Mouse (Mus musculus): Measurements from ENCODE around the gene Pim3.
A peak's percentile ranks its signal among the peaks of the same experiment; 100 is the strongest.

Gene Pim3

DNA sequence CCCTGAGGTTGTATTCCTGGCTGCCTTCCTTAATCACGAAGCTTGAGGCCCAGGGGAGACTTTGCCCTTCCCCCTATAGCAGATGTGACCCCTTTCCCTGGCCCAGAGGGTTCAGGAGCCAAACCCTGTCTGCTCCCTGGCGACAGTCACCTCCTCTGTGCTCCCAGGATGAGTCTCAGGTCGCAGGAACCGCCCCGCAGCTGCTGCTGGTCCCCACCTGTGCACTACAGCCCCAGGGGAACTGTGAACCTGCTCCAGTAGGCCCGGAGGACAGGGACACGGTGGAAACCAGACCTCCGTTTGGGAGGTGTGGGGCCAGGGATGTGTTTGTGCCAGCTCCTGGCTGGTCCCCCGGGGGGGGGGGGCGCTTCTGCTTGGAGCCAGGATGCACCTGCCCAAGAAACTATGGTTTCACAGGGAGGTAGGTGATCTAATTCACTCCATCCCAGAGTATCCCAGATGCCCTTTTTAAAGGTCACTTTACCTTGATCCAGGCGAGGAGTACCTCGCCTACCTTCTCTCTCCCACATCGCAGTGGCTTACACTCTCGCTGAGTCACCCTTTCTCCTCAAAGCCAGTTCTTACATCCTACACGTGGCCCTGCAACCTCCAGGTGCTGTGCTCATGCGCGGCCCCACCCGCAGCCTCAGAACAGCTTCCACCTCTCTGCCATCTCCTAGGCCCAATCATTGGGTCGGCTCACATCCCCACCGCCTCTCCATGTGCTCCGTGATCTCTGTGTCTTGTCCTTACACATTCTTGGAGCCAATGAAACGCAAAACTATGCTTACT is 19.5 kb downstream of the Pim3 start:
- no peak for DNase-seq (ENCODE audit: low spot score in 2 of 2)

DNA sequence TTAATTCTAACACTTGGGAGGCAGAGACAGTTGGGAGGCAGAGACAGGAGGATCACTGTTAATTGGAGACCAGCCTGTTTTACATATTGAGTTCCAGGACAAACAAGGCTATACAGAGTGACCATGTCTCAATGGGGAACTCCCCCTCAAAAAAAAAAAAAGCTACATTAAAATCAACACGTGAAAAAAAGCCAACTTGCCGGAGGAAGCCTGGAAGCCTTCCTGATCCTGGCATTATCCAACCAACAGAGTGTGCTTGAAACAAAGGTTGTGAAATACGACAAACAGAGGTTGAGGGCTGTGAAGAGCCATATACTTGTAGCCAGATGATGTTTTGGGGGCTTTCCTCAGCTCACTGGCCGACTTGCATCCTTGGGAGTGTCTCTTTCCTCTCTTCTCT is 20.9 kb downstream of the Pim3 start:
- no peak for DNase-seq (ENCODE audit: low spot score in 2 of 2)

DNA sequence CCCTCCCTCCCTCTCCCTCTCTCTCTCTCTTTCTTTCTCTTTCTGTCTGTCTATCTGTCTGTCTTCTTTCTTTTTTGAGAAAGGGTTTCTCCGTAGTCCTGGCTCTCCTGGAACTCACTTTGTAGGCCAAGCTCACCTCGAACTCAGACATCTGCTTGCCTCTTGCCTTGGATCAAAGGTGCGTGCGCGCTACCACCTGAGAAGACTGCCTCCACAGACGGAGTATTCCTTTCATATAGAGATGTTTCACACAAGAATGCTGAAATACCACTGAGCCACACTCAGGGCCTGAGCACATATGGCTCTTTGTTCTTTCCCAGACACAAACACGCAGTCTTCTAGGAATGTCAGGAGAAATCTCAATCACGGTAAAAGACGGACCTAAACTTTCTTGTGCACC is 21.4 kb downstream of the Pim3 start:
- no peak for DNase-seq (ENCODE audit: low spot score in 2 of 2)

DNA sequence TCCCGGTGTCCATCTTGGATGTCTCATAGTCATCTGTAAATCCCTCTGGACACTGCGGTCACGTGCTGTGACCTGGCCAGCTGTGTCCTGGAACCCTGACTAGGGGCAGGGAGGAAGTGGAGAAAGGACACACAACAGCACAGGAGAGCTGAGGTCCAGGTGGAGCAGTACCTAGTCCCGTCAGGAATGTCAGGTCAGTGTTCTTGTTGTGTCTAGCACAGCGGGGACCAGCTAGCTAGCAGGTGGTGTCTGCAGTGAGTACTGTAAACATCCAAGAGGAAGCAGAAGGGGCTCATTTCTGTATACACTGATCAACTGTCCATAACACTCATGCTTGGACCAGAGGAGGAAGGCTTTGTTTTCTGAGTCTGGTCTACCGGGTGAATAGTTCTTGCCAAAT is 23.4 kb downstream of the Pim3 start:
- no peak for DNase-seq (ENCODE audit: low spot score in 2 of 2)

DNA sequence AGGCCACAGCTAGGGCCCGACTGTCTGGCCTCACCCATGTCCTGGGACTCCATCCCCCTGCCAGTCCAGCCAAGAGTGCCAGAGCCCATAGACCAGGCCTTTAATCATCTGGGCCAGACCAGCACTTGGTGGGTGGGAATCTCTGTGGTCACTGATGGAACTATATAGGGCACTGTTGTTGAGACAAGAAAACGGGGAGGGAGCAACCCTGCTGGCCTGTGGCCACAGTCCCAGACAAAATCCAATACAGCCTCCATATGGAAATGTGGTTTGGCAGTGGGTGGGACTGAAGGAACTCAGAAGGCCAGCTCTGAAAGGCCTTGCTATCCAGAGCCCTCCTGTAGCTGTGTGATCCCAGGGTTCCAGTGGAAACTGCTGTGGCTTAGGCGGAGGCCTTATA is 27.0 kb downstream of the Pim3 start:
- DNase-seq (ENCODE audit: low spot score in 2 of 2): no peak

DNA sequence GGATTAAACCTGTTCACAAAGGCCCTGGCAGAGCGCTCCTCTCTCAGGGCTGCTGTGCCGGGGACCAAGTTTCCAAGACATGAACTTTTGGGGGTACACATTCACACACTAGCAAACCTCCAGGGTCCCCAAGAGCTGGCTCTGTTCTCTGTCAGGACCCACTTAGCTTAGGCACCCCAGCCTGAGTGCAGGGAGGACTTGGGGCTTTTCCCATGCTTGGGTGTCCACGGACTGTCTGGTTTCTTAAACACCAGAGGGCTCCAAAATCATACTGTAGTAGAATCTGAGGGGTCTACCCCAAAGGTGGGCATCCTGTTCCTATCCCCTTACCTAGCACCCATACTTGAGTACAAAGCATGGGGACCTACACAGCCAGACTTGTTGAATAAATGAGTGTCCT is 28.0 kb downstream of the Pim3 start:
- DNase-seq (ENCODE audit: low spot score in 2 of 2): no peak

DNA sequence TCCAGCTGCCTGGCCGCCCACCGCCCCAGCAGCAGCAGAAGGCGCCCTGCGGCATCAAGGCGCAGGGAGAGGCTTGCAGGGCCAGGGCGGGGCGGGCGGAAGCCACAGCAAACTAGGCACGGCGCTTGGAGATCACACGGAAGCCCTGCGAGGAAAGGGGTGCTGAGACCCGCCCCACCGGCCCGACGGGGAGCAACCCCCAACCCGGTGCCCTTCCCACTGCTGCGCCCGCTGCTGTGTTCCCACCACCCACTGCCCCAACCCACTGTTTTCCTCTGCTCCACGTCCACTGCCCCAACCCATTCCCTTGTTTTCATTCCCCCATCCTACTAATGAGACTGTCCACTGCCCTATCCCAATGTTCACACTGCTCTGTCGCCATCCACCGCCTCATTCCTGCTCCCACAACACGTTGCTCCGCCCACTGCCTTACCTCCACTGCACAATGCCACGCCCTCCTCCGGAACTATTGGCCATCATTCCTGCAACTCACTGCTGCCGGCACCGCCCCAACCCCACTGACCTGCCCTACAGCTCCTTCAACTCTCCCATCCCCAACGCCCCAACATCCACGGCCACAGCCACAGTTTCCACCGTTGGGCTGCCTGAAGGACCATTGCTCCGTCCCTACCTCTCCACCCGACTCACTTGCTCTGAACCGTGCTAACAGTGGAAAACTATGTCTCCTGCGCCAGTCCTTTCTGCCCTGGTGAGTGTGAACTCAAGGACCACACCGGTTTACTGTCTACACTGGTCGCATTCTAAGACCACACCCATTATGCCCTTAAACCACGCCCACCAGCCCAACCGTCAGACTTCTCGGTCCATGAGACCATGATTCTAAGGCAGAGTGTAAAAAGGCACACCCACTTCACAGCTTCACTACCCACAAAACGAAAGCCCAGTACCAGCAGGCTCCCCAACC is 29.0 kb downstream of the Pim3 start:
- peak; percentile 71 to 86 for DNase-seq (ENCODE audit: low spot score in 2 of 2)

DNA sequence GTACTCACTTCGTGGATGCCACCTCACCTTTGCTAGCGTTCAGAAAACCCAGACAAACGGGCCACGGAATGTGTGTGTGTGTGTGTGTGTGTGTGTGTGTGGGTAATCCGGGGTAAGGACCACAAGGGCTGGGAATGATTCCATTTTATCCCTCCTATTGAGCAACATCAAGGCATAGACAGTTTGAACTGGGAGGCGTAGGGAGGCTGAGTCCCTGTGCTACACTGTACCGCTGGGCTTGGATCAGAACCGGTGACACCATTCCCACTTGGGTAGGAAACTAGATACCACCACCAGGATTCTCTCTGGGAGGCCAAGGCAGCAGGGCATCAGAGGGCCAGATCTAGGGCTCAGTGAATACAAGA is 29.7 kb downstream of the Pim3 start:
- no peak for DNase-seq (ENCODE audit: low spot score in 2 of 2)

DNA sequence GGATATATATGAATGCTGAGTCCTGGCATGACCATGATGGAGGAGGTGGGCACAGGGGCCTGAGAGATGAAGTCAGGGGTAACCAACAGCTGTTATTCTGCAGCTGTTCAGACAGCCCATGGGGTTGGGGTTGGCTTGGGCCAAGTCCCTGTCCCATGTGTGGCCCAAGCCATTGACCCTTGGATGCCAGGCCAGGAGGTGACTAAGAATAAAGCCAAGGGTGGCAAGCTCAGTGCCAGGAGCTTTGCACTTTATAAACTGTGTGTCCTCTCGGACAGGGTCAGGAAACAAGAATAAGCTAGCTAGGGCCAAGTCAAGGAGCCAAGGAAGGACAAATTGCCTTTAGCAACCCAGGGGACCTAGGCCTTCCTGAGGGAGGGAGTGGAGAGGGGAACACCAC is 30.3 kb downstream of the Pim3 start:
- no peak for DNase-seq (ENCODE audit: low spot score in 2 of 2)

DNA sequence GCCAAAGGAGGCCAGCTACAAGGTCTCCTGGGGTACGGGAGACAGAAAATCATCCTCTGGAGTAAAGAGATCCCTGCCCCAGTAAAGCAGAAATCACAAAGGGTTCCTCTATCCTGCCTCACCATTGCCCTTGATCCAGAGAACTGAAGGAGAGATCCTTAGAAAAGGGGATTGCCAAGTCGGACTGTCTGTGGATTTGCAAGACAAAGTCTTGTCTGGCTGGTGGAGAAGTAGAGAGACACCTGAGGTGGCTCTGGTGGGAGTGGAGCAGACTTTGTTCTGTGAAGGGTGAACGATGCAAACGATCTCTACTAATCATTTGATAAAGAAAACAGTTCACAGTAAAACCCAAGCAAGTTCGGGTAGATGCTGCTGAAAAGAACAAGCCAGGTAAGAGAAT is 30.9 kb downstream of the Pim3 start:
- no peak for DNase-seq (ENCODE audit: low spot score in 2 of 2)

DNA sequence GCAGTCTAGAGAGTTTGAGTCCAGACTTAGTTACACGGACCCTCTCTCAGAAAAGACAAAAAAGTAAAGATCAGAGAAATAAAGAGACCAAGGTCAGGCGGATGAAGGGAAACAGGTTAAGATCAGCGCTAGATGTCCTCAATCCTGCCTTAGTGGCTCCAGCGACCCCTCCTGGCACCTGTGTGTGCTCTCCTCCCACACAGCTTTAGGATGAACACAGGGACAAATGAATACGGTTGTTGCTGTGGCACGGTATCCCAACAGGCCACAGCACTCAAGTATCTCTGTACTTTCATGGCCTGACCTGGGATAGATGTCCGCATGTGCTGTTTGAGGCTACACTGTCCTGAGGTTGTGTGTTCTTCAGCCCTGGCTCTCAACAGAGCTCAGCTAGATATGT is 33.1 kb downstream of the Pim3 start:
- no peak for DNase-seq (ENCODE audit: low spot score in 2 of 2)

DNA sequence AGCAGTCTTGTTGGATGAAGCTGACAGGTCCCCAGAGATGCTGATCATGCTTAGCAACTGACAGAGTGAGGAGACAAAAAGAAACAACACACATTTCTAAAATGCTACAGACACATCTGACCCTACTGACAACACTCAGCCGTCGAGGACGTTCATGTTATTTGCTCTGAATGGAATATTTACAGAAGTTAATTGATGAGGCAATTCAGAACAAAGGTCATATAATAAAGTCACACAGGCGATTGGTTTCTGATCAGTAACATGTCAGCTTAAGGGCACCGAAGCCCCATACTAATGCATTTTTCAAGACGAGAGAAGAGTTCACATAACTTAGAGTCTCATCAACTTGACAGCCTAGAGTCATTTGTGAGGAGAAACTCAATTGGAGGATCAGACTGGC is 33.9 kb downstream of the Pim3 start:
- no peak for DNase-seq (ENCODE audit: low spot score in 2 of 2)

DNA sequence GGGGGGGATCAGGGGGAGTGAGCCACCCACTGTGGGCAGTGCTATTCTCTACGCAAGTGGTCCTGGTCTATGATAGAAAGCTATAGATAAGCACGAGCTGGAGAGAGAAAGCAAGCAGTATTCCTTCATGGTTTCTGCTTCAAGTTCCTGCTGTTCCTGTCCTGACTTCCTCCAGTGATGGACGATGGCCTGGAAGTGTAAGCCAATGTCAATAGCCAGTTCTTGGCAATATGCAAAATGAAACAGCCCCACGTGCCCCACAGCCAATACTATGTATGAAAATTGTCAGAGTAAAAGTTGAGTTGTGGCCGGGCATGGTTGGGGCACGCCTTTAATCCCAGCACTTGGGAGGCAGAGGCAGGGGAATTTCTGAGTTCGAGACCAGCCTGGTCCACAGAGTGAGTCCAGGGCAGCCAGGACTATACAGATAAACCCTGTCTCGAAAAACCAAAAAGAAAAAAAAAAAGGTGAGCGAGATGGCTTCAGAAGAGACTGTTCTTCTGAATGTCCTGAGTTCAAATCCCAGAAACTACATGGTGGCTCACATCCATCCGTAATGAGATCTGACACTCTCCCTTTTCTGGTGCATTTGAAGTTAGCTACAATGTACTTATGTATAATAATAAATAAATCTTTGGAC is 34.5 kb downstream of the Pim3 start:
- no peak for DNase-seq (ENCODE audit: low spot score in 2 of 2)

DNA sequence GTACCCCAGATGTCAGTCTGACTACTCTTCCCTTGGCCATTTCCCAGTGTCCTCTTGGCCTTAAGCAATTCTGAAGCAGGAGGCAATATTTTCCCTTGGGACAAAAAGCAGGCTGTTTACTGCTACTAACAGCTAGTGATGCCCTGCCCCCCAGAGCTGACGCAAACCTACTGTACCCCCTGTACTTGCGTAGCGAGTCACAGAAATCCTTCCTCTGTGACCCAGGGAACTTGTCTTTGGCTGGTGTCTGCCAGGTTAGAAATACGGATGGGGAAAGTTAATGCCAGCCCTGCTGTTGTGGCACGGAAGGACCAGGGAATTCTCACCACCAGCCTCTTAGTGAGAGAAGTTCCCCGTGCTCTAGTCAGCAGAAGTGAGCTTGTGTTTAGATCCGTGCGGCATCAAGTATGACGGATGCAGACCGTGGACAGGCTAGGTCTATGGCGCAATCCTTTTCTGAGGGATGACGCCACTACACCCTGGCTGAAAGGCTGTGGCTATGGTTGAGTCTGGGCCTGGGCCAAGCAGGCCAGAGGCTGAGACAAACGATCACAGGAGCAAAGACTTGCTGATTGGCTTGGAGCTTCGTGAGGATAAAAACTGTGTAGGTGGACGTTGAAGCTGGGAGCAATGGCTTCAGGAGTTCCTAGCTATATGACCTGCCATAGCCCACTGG is 40.4 kb downstream of the Pim3 start:
- peak in 1 of 2 experiments; percentile 55 for DNase-seq (ENCODE audit: low spot score in 2 of 2)

DNA sequence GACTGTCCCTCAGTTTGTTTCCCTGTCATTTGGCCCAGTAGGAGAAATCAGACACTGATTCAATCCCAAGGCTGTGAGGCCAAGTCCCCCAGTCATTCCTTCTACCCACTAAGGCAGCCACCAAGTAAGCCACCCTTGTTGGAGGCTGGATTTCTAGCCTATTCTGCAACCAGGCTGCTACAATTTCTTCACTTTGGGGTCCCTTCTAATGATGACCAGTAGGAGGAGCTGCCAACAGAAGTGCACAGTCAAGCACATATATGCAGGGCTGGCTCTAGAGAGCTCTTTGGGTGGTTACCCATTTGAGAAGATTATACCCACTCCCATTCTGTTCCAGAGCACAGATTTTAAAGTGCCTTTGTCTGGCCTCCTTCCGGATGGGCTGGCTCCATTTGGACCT is 41.1 kb downstream of the Pim3 start:
- no peak for DNase-seq (ENCODE audit: low spot score in 2 of 2)

DNA sequence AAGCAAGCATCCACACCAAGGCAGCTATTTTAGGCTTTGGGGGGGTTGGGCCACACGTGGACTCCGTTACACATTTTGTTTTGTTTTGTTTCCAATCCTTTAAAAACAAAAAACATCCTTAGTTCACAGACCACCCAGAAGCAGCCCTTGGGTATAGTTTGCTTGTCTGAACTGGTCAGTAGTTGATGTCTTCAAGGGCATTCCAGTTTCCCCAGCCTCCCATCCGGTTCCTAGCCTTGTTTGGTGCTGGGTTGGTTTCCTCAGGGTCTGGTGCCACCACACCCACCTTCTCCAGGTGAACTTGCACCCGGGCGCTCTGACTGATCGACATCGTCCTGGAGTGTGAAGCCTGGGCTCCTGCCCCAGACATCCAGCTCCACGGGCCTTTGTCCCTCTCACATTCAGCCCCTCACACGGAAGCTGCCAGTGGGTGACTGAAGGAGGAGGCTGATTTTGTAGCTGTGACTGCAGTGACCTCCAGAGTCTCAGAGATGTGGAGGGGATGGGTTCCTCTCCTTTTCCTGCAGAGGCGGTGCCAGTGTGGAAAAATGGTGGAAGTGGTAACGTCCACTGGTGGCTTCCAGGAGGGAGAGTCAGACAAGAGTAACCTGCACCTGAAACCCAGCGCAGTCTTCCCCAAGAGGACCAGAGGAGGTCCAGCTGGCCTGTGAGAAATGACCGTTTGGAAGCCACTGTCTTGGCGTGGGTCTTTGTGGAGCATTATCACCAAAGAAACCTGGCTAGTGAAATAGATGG is 42.2 kb downstream of the Pim3 start:
- DNase-seq (ENCODE audit: low spot score in 2 of 2): no peak

DNA sequence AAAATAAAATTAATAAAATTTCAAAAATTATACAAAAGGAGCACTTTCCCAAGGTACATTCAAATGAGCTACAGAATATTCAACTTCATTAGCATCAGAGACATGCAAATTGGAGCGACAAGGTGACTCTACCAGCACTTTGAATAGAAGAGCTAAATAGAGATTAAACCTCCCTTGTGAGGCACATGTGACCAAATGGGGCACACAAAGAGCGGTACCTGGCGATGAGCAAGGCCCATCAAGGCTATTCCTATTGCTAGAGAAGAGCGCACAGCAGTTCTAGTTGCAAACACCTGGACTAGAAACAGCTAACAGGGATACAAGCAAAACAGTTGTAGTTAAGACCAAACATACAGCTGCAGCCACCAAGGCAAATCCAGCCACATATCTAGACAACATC is 44.4 kb downstream of the Pim3 start:
- DNase-seq (ENCODE audit: low spot score in 2 of 2): no peak

DNA sequence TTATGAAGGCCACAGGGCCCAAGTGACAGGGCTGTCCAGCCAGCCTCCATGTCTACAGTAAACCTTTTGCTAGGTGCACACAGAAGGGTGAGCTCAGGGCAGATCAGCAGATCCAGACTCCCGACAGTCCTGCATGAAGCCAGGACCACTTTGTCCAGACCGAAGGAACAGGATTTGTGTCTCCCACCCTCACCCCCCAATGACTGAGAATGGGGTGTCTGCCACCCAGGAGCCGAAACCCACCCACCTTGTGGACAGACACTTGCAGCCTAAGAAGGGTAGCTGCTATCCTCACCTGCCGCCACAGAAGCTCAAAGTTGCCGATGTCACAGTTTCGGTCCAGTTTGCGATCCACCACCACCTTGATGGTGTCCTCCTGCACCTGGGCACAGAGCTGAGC is 53.1 kb downstream of the Pim3 start:
- DNase-seq (ENCODE audit: low spot score in 2 of 2): no peak
